Mouse (Mus musculus) embryonic facial prominence, embryonic 14.5 days (tissue): Measurements from ENCODE around the gene Tex29. TPM values are rescaled to one million over a fixed set of nuclear protein-coding genes. Genes with fewer than 3 reads are reported as not detected.

ENCODE experiments used
- ATAC-seq: fragments of 200-750 bp; cut with Nextera tagmentation; 2 replicates; pipeline ENCODE4 v1.8.0; 2017; ENCODE audit warnings: low read depth, moderate number of reproducible peaks, moderate TSS enrichment
- DNase-seq: peaks from one replicate; pipeline ENCODE4 v3.0.0-alpha.2; 2015; ENCODE audit warnings: low spot score
- H3K27ac ChIP-seq: fragments of 300-500 bp; sonication (generic); replicated peaks from 2 replicates; pipeline ENCODE4 v1.5.1; 2014; ENCODE audit warnings: low read depth, mild to moderate bottlenecking, low read length, moderate library complexity
- H3K27me3 ChIP-seq: fragments of 300-500 bp; sonication (generic); replicated peaks from 2 replicates; pipeline ENCODE4 v1.6.1; 2014; ENCODE audit warnings: low read length; ENCODE audit not compliant: control insufficient read depth, insufficient read depth
- H3K36me3 ChIP-seq: fragments of 300-500 bp; sonication (generic); 2 replicates; pipeline ENCODE4 v1.6.1; 2014; ENCODE audit warnings: low read length, mixed read lengths; ENCODE audit not compliant: control insufficient read depth, insufficient read depth
- H3K4me1 ChIP-seq: fragments of 300-500 bp; sonication (generic); 2 replicates; pipeline ENCODE4 v1.6.1; 2014; ENCODE audit warnings: antibody characterized with exemption, low read length; ENCODE audit not compliant: control insufficient read depth, insufficient read depth
- H3K4me2 ChIP-seq: fragments of 300-500 bp; sonication (generic); 2 replicates; pipeline ENCODE4 v1.6.1; 2014; ENCODE audit warnings: low read depth, mild to moderate bottlenecking, low read length, moderate library complexity, mixed read lengths
- H3K4me3 ChIP-seq: fragments of 300-500 bp; sonication (generic); 2 replicates; pipeline ENCODE4 v1.5.1; 2014; ENCODE audit warnings: low read depth, mild to moderate bottlenecking, low read length
- H3K9ac ChIP-seq: fragments of 300-500 bp; sonication (generic); 2 replicates; pipeline ENCODE4 v1.6.1; 2014; ENCODE audit warnings: low read depth, mild to moderate bottlenecking, low read length, moderate library complexity, mixed read lengths
- H3K9me3 ChIP-seq: fragments of 300-500 bp; sonication (generic); 2 replicates; pipeline ENCODE4 v1.6.1; 2016; ENCODE audit warnings: low read length; ENCODE audit not compliant: control insufficient read depth
- WGBS: fragments of 180-500 bp; shearing (Covaris S2); extraction: QIAGEN DNeasy Blood & Tissue Kit; methylation state at CpG from one replicate; pipeline ENCODE4 v1.1.7; 2014; 5-methylcytosine and 5-hydroxymethylcytosine counted together
- polyA plus RNA-seq: library from polyadenylated mRNA; unstranded; fragments of >200 nt; fragmentation: Nextera tagmentation; extraction: Ambion mirVana; gene quantifications from 2 replicates; pipeline ENCODE4 v1.2.1, GENCODE M21; 2014

Tex29 gene
- polyA plus RNA-seq, 1 experiment from 2014 or later: not detected

DNA sequence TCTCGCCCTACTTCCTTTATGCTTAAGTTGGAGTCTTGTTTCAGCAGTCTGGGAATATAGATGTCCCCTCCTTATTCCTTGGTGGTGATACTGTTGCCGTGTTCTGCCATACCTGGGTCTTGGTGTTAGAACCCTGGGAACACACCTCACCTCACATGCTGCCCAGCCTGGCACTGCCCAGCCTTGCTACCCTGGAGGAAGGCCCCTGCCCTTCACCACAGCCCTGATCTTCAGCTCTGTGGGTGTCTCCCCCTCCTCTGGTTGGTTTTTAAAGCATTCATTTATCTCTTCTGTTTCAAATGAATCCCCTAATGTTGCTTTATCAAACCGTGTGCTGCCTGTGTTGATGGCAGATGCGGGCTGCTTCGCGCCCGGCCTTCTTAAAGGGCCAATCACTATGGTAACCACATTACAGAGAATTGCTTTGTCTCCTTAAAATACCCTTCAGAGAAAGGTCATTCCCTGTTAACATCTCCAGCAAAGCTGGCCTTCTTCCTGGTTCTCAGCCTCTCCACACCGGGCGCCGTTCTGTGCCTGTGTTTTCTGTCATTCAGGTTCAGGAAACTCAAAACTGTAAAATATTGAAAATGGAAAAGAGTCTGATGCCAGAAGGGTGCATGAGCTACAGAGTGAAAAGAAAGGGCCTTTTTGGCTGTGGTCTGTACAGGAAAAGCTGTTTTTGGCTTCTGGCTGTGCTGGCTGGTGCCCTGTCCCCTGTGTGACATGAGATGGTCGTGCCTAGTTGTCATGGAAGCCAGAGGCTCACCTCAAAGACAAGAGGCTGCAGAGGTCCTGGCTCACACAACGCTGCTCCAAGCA lies 45.8 kb downstream of the Tex29 start:
- no peaks in the 10 kb centered on the region for H3K4me1 ChIP-seq
- H3K9me3 ChIP-seq: 0 out of 2 replicates have a peak, but pooled peaks cover 3% of the 10 kb centered on the region
- DNase-seq (no peak), ATAC-seq (no peak)
- no peak overlapping the region for H3K4me3 ChIP-seq
- no peak overlapping the region for H3K27ac ChIP-seq
- H3K9ac ChIP-seq: no peak overlapping the region
- 65% methylated on average over 12 of the region's 12 CpGs for WGBS
- no peaks in the 10 kb centered on the region for H3K36me3 ChIP-seq
- H3K4me2 ChIP-seq: no peak overlapping the region
- no peaks in the 10 kb centered on the region for H3K27me3 ChIP-seq

- H3K27ac ChIP-seq: no peak overlapping the region
- no peaks in the 10 kb centered on the region for H3K36me3 ChIP-seq
- H3K4me2 ChIP-seq: no peak overlapping the region
- no peaks in the 10 kb centered on the region for H3K4me1 ChIP-seq
- ATAC-seq (no peak), DNase-seq (no peak)
- WGBS: 81% methylated on average over 2 of the region's 2 CpGs
- no peak overlapping the region for H3K4me3 ChIP-seq
- H3K9me3 ChIP-seq: 0 out of 2 replicates have a peak, but pooled peaks cover 3% of the 10 kb centered on the region
- no peak overlapping the region for H3K9ac ChIP-seq
- no peaks in the 10 kb centered on the region for H3K27me3 ChIP-seq
Observed at GRCm38 (mm10) chr8:11886824-11887223, 46.5 kb downstream of the Tex29 start.

DNA sequence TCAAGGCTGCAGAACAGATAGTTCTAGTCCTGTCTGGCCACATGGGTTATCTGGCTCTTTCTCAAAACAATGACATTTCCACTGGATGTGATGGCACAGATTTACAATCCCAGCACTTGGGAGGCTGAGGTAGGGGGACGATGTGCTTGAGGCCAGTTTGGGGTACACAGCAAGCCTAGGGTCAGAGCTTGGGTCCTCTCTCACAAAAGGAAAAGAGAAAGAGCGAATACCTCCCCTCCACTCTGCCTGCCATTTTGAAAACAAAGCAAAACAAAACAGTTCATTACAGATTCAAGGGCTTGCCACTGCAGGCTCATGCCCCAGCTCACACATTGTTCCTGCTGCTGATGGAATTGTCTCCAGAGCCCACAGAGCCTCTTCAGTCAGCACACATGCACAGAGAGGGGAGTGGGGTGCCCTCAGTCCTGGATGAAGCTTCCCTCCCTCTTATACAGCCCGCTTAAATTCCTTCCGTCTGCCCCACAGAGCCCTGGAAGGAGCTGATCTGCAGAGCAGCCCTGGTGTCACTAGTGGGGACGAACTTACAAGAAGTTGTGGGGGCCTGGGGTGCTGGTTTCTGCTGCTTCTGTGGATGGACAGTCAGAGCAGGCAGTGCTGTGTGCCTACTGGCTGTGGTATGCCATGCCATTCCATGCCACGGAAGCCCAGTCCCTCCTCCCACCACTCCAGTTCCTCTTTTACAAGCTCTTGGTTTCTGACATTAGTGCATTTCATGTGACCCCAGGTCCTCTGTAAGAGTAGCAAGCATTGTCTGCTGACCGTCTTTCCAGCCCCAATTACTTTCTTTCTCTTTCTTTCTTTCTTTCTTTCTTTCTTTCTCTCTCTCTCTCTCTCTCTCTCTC lies 49.1 kb downstream of the Tex29 start:
- H3K4me3 ChIP-seq: no peak overlapping the region
- 63% methylated on average over 7 of the region's 7 CpGs for WGBS
- H3K4me2 ChIP-seq: no peak overlapping the region
- ATAC-seq: no peak
- no peaks in the 10 kb centered on the region for H3K9me3 ChIP-seq
- no peaks in the 10 kb centered on the region for H3K36me3 ChIP-seq
- no peaks in the 10 kb centered on the region for H3K4me1 ChIP-seq
- H3K27me3 ChIP-seq: no peaks in the 10 kb centered on the region
- H3K27ac ChIP-seq: no peak overlapping the region
- H3K9ac ChIP-seq: no peak overlapping the region
- DNase-seq: no peak

GRCm38 (mm10) chr8:11892756-11893155 lies 52.5 kb downstream of the Tex29 start:
- no peak overlapping the region for H3K4me3 ChIP-seq
- H3K9me3 ChIP-seq: no peaks in the 10 kb centered on the region
- DNase-seq: no peak
- no peak overlapping the region for H3K9ac ChIP-seq
- no peak overlapping the region for H3K27ac ChIP-seq
- no peak overlapping the region for H3K4me2 ChIP-seq
- no peaks in the 10 kb centered on the region for H3K27me3 ChIP-seq
- H3K4me1 ChIP-seq: no peaks in the 10 kb centered on the region
- ATAC-seq: no peak
- no peaks in the 10 kb centered on the region for H3K36me3 ChIP-seq
- WGBS: 81% methylated on average over 2 of the region's 2 CpGs

GRCm38 (mm10) chr8:11896022-11896662 lies 55.9 kb downstream of the Tex29 start:
- Histone ChIP-seq H3K36me3 (no peaks in the 10 kb centered on the region), H3K4me3 (no peak overlapping the region), H3K9ac (no peak overlapping the region), H3K9me3 (no peaks in the 10 kb centered on the region), H3K4me2 (no peak overlapping the region), H3K4me1 (no peaks in the 10 kb centered on the region), H3K27ac (no peak overlapping the region), H3K27me3 (peaks cover 4% of the 10 kb centered on the region; the same call in 1 of the 2 replicates)
- WGBS: 87% methylated on average over 13 of the region's 13 CpGs
- peak; percentile 67 for DNase-seq
- peak; percentile 80 for ATAC-seq

DNA sequence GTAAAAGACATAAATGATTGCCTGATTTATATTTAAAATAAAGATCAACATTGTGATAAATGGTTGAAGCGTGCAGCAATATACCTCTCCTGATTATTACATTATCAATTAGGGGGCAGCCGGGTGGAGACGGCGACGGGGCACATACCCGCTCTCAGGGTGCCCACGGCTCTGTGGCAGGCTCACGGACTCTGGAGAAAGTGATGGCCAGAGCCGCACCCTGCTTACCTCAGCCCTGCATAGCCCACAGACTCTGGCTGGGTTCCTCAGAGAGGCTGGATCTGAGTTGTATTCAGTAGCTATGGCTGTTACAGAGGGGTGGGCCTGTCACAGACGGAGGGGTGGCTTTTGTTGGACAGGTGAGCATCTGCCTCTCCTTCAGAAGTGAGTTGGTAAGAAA lies 56.4 kb downstream of the Tex29 start:
- WGBS: 88% methylated on average over 10 of the region's 10 CpGs
- peak; percentile 67; the same call in 1 of the 2 replicates for ATAC-seq
- no peak overlapping the region for H3K9ac ChIP-seq
- no peak overlapping the region for H3K27ac ChIP-seq
- no peaks in the 10 kb centered on the region for H3K9me3 ChIP-seq
- no peaks in the 10 kb centered on the region for H3K36me3 ChIP-seq
- H3K4me1 ChIP-seq: no peaks in the 10 kb centered on the region
- peaks cover 4% of the 10 kb centered on the region; the same call in 1 of the 2 replicates for H3K27me3 ChIP-seq
- no peak overlapping the region for H3K4me3 ChIP-seq
- no peak overlapping the region for H3K4me2 ChIP-seq
- no peak for DNase-seq

DNA sequence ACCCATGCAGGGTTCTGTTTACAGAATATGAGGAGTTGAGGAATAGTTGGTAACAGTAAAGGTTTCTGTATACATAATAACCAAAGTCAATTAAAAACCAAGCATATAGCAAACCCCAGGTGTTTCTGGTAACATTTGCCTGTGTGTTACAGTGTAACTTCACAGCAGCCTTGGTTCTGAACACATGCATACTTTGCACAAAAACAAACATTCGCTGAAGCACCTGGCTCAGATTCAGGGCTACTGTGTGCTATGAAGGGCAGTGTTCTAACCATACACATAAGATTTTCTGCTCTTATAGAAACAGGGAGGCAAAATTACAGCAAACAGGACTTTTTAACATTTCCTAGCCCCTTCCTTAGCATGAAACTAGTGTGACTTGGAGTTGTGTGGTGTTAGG lies 58.5 kb downstream of the Tex29 start:
- H3K27ac ChIP-seq: no peak overlapping the region
- ATAC-seq (no peak), DNase-seq (no peak)
- no peak overlapping the region for H3K4me2 ChIP-seq
- WGBS: 64% methylated on average over 1 of the region's 1 CpGs
- H3K27me3 ChIP-seq: peaks cover 4% of the 10 kb centered on the region; the same call in 1 of the 2 replicates
- H3K36me3 ChIP-seq: no peaks in the 10 kb centered on the region
- H3K4me3 ChIP-seq: no peak overlapping the region
- no peaks in the 10 kb centered on the region for H3K4me1 ChIP-seq
- no peak overlapping the region for H3K9ac ChIP-seq
- no peaks in the 10 kb centered on the region for H3K9me3 ChIP-seq
